Mouse (Mus musculus) cerebellum, postnatal 10 days (tissue): Measurements from ENCODE around the gene 2310034G01Rik.

ENCODE experiments used
- DNase-seq, 2 experiments: peaks; one replicate each; pipeline ENCODE4 v3.0.0; 2021; ENCODE audit warnings: mixed read lengths in 2 of 2

2310034G01Rik gene

GRCm38 (mm10) chr19:46357344-46358280 is 7.5 kb upstream of the 2310034G01Rik start:
- peak in 1 of 2 experiments; percentile 44 for DNase-seq

GRCm38 (mm10) chr19:46356701-46357138 is 6.6 kb upstream of the 2310034G01Rik start:
- peak; percentile 96 to 97 for DNase-seq

- no peak for DNase-seq
These were observed 552 bp downstream of the 2310034G01Rik start for GRCm38 (mm10) chr19:46349550-46349949.

DNA sequence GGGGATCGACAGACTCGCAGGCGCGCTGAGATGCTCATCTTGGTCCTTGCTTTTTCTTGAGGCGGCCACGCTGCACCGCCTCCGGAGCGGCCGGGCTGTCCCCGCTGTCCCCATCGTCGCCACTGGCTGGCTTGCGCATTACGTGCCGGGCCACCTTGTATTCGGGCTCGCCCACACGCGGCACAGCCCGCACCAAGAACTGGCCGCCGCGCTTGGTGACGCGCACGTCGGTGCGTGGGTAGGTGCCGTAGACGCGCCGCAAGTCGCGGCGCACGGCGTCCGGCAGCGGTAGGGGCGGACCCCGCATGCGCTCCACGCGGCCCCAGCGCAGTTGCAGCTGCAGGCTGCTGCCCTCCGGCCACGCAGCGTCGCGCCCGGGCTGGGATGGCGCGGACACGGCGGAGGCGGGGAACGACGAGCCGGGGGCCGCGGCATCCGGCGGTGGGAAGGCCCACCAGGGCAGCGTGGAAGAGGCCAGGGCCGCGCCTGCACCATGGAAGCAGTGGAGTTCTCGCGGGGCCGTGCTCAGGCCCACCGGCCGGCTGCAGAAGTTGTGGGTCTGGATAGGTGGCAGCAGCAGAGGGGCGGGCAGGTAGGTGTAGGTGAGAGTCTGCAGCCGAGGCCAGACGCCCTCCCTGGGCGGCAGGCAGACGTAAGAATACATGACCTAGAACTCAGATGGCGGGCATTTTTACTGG is 1.2 kb downstream of the 2310034G01Rik start:
- peak; percentile 92 to 94 for DNase-seq

DNA sequence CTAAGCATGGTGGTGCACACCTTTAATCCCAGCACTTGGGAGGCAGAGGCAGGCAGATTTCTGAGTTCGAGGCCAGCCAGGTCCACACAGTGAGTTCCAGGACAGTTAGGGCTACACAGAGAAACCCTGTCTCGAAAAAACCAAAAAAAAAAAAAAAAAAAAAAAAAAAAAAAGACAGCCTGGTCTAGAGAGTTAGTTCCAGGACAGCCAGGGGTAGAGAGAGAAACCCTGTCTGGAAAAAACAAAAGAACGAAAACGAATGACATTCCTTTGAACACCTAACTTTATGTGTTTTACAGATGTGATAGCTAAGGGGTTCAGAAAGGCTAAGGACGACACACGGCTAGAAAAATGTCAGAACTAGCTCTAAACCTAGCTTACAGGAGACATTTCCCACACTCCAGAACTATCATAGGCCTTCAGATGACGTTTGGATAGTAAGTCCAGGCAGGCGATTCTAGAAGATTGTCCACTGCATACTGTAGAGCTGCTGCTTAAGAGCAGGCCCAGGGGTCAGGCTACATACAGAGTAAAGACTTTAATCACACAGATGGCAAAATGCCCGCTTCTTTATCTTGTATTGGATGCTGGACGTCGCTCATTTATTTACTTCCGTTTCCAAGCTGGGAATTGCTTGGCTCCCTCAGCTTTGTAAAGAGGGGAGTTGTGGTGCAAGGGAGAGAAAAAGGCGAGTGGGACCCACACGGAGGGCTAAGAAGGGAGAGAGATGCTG is 2.0 kb downstream of the 2310034G01Rik start:
- peak in 1 of 2 experiments; percentile 63 for DNase-seq

DNA sequence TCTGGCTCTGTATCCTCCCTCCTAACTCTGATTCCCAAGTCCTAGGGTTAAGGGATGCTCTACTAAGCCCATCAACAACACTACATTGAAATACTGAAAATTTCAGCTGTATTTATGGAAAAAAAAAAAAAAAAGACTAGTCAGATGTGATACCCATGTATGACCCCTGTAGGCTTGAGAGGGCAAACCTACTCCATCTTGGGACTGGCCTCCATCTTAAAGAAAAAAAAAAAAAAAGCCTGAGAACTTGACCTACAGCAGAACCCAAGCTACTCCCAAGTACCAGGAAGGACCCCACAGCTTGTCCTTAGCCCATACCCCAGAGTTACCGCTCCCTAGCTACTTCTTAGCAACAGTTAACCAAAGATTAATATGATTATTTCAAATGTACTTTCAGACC is 3.0 kb downstream of the 2310034G01Rik start:
- DNase-seq: no peak

DNA sequence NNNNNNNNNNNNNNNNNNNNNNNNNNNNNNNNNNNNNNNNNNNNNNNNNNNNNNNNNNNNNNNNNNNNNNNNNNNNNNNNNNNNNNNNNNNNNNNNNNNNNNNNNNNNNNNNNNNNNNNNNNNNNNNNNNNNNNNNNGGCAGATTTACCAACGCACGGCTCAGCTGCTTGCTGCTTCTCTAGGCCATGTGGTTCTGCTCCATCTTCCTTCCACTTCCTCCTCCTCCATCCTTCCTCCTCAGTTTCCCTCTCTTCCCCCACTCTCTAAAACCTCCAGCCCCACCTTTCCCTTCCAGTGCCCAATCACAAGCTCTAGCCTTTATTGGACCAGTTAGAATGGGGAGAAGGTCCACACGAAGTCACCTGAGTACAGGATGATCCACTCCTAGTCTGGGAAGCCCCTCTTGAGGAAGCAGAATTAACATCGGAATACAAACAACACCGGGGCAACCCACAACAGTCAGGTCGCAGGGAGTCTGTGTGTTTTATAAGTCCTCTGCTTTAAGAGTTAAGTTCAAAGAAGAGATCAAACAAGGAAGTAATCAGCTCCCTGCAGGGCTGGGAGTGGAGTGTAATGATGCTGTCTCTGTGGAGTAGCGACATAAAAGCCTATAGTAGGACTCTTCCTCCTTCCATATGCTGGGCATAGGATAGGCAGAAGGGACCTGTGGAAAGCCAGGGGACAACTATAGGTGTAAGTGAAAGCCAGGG is 5.2 kb downstream of the 2310034G01Rik start:
- DNase-seq: no peak

DNA sequence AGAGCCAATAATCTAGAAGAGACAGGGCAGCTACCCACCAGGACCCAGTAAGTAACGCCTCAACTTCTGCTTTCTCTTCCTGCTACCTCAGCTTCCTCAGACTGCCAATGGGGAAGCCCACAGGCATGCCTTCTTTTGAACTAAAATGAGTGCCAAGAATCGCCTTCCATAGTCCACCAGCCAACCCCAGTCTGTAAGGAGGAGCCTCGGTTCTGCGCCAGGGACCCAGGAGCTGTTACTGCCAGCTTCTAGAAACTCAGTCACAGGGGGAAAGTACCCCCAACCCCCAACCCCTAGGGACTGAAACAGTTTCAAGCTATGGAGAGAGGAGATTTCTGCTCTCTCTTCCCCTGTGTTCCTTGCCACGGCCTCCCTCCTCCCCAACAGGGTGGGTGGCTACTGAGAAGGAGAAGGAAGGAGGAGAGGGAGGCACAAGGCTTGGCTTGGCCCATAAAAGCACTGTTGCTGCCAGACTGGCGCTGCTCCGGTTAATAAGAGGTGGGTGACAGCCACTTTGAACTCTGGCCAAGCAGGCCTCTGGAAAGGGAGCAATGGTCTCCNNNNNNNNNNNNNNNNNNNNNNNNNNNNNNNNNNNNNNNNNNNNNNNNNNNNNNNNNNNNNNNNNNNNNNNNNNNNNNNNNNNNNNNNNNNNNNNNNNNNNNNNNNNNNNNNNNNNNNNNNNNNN is 10.7 kb downstream of the 2310034G01Rik start:
- peak; percentile 79 to 84 for DNase-seq

GRCm38 (mm10) chr19:46338942-46339286 is 11.2 kb downstream of the 2310034G01Rik start:
- no peak for DNase-seq

DNA sequence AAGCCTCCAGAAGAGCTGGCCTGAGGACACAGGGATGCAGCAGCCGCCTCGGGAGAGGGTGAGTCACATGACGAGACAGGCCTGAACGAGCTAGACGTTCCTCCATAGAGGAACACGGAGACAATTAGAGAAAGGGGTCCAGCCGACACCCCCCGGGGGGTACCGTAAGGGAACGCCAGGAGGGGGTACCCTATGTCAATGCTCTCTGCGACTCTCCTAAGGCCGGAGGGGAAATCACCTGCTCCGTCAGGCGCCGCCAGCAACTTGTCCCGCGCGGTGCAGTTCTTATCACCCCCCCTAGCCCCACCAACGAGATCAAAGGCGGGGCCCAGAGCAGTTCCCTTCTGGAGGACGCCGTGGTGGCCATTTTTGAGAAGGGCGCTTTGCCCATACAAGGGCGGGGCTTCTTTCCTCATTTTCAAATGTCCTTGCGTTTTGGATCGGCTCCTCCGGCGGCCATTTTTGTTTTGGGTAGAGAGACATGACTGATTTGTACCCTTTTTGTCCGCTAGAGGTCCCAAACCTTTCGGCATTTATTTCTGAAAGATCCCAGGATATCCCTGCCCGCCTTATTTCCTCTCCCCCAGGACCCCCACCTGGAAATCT is 11.7 kb downstream of the 2310034G01Rik start, which contains the start of gene Cuedc2:
TSS of gene Cuedc2 (minus strand) at position 372 of the 606 bp plus-strand sequence.
- peak; percentile 99 for DNase-seq

DNA sequence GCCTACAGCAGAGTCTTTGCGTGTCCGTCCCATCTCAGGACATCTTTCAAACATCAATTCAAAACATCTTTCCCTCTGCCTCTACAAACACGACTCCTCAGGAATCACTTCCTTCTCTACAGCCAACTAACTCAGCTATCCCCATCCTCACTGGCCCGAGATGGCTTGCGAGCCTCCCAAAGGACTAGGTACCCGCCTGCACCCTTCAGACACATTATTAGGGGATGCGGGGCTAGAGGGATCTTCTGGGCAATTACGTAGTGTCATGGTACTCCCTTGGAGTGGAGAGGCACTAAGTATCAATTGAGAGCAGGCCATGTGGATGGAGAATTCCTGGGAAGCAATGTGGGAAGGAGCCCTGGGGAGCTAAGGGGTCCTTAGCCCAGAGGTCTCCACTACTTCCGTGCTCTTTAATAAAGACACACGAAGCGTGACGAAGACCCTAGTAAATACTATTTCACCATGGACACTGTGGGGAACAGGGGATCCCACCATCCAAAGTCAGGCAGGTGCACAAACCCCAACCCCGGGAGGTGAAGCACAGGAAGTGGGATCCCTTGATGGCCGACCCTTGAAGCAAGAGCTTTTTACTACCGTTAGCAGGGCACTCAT is 12.3 kb downstream of the 2310034G01Rik start:
- DNase-seq: peak in 1 of 2 experiments; percentile 33

GRCm38 (mm10) chr19:46333906-46334305 is 16.2 kb downstream of the 2310034G01Rik start:
- peak; percentile 86 to 89 for DNase-seq

DNA sequence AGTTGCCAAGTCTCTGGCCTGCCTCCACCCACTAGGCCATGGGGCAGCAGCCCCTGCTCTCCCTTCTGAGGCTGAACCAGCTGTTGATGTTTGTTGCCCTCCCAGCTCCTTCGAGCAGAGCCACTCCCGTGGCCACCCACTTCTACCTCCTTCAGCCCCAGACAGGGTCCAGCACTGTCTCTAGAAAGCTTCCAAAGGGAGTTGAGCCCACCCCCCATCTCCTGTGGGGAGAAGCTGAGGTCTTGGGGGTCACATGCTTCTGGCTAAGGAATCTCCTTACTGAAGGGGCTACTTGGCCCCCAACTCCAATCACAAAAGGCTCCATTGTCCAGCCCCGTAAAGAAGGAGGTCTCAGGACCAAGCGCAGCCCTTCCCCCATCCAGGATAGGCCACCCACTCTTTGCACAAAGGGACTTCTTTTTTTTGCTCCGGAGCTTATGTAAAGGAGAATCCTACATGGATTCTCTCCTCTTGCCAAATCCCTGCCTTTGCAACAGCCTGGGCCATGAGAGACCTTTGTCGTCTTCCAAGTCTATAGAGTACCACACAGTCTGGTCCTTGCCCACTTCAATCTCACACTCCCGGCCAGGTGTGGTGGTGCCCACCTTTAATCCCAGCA is 17.3 kb downstream of the 2310034G01Rik start:
- DNase-seq: peak in 1 of 2 experiments; percentile 15

DNA sequence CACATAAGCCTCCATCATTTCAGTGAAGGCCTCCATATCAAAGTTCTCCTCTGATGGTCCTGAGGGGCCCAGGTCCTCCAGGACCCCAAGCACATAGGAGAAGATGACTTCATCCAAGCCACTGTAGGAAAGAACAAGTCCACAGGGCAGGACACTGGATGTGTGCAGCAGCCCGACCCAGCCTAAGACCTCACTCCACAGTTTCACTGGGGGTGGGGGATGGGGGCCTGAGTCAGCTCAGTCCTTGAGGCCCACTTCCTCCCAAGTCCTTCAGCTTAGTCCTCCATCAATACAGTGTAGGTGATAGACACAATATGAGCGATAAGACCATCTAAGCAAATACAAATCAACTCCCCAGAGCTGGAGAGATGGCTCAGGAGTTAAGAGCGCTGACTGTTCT is 18.2 kb downstream of the 2310034G01Rik start:
- DNase-seq: peak in 1 of 2 experiments; percentile 29

GRCm38 (mm10) chr19:46331326-46331725 is 18.8 kb downstream of the 2310034G01Rik start:
- peak in 1 of 2 experiments; percentile 19 for DNase-seq

- peak in 1 of 2 experiments; percentile 15 for DNase-seq
These were observed 19.4 kb downstream of the 2310034G01Rik start for GRCm38 (mm10) chr19:46330696-46331095.

DNA sequence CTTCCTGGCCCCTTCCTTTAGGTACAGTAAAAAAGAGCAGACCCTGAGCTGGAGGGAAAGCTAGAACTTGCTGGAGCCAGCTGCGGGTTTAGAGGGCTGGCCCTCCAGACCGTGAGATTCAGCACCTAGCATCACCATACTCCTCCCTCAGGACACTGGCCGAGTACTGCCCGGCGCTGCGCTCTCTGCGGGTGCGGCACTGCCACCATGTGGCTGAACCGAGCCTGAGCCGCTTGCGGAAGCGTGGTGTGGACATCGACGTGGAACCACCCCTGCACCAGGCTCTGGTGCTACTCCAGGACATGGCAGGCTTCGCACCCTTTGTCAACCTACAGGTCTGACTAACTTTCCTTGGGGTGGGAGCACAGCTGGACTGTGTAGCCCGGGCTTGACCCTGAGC is 20.2 kb downstream of the 2310034G01Rik start:
- peak; percentile 88 to 90 for DNase-seq

DNA sequence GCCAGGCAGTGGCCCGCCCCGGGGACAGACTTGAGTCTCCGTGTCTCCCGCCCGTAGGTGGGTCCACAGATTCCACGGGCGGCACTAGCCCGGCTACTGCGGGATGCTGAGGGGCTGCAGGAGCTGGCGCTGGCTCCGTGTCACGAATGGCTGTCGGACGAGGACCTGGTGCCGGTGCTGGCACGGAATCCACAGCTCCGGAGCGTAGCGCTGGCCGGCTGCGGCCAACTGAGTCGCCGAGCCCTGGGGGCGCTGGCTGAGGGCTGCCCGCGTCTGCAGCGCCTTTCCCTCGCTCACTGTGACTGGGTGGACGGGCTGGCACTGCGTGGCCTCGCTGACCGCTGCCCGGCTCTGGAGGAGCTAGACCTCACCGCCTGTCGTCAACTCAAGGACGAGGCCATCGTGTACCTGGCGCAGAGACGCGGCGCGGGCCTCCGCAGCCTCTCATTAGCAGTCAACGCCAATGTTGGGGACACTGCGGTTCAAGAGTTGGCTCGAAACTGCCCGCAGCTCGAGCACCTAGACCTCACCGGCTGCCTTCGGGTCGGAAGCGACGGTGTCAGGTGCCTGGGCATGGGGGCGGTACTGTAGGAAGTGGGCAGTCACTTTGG is 21.0 kb downstream of the 2310034G01Rik start:
- DNase-seq: peak; percentile 74 to 76
